Mouse (Mus musculus): ENCODE data around the gene Trio.

DNA sequence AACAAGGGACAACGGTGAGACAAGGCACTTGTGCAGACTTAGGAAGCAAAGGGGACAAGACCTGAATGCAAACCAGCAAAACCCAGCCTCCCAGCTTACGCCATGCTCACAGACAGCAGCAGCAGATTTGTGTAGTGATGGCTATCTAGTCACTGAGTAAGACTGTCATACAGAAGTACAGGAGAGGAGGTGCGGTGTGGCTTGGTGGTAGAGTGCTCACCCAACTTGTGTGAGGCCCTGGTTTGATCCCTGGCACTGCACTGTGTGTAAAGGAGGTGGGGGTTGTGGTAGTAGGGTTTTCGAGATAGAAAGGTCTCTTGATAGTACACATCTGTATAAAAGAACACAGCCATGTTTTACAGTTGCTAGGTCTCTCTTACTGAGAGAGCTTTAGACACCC, 198.8 kb downstream of the Trio start:
- TF ChIP-seq CTCF (IDR thresholded peaks at IDR 0.05; ENCODE audit: extremely low read depth, insufficient read depth, low read length) (no peak), POLR2A (IDR thresholded peaks at IDR 0.05; ENCODE audit: extremely low read depth, insufficient read depth, low read length) (no peak)
